Mouse (Mus musculus) intestine, embryonic 14.5 days (tissue): Measurements from ENCODE around the gene Amer1. TPM values are rescaled to one million over a fixed set of nuclear protein-coding genes. Genes with fewer than 3 reads are reported as not detected.

ENCODE experiments used
- ATAC-seq: fragments of 200-750 bp; cut with Nextera tagmentation; replicated peaks from 2 replicates; pipeline ENCODE4 v1.8.0; 2017; ENCODE audit warnings: low read depth, moderate number of reproducible peaks, moderate TSS enrichment, moderate library complexity; ENCODE audit not compliant: low FRiP score, low TSS enrichment
- DNase-seq: peaks from one replicate; pipeline ENCODE4 v3.0.0-alpha.2; 2018; ENCODE audit warnings: low spot score
- H3K27ac ChIP-seq: fragments of 300-500 bp; sonication (generic); 2 replicates; pipeline ENCODE4 v1.5.1; 2014; ENCODE audit warnings: low read depth, mild to moderate bottlenecking, control low read depth
- H3K27me3 ChIP-seq: fragments of 300-500 bp; sonication (generic); replicated peaks from 2 replicates; pipeline ENCODE4 v1.6.1; 2014; ENCODE audit warnings: low read length, control low read depth; ENCODE audit not compliant: control insufficient read depth, insufficient read depth
- H3K36me3 ChIP-seq: fragments of 300-500 bp; sonication (generic); 2 replicates; pipeline ENCODE4 v1.6.1; 2014; ENCODE audit warnings: low read length, control low read depth; ENCODE audit not compliant: control insufficient read depth, insufficient read depth
- H3K4me1 ChIP-seq: fragments of 300-500 bp; sonication (generic); replicated peaks from 2 replicates; pipeline ENCODE4 v1.6.1; 2014; ENCODE audit warnings: low read length, control low read depth, mixed read lengths; ENCODE audit not compliant: control insufficient read depth, insufficient read depth
- H3K4me2 ChIP-seq: fragments of 300-500 bp; sonication (generic); 2 replicates; pipeline ENCODE4 v1.6.1; 2014; ENCODE audit warnings: low read length
- H3K4me3 ChIP-seq: fragments of 300-500 bp; sonication (generic); 2 replicates; pipeline ENCODE4 v1.5.1; 2014; ENCODE audit warnings: low read depth, low read length, control low read depth, mixed read lengths
- H3K9ac ChIP-seq: fragments of 300-500 bp; sonication (generic); 2 replicates; pipeline ENCODE4 v1.6.1; 2014; ENCODE audit warnings: mild to moderate bottlenecking, low read length
- H3K9me3 ChIP-seq: fragments of 300-500 bp; sonication (generic); 2 replicates; pipeline ENCODE4 v1.6.1; 2016; ENCODE audit warnings: low read length, control low read depth; ENCODE audit not compliant: control insufficient read depth
- WGBS: fragments of 180-500 bp; shearing (Covaris S2); extraction: QIAGEN DNeasy Blood & Tissue Kit; methylation state at CpG from one replicate; pipeline ENCODE4 v1.1.7; 2014; 5-methylcytosine and 5-hydroxymethylcytosine counted together
- polyA plus RNA-seq: library from polyadenylated mRNA; unstranded; fragments of >200 nt; fragmentation: Nextera tagmentation; extraction: Ambion mirVana; gene quantifications from 2 replicates; pipeline ENCODE4 v1.2.1, GENCODE M21; 2014

Gene Amer1
- polyA plus RNA-seq, 1 experiment from 2014 or later: 10.8 TPM

GRCm38 (mm10) chrX:95438491-95438890 is 6.2 kb downstream of the Amer1 start:
- Histone ChIP-seq H3K9ac (no peak overlapping the region), H3K4me3 (no peak overlapping the region), H3K27me3 (no peaks in the 10 kb centered on the region), H3K36me3 (no peaks in the 10 kb centered on the region), H3K27ac (no peak overlapping the region), H3K4me1 (0 out of 2 replicates have a peak, but pooled peaks cover 3% of the 10 kb centered on the region), H3K9me3 (no peaks in the 10 kb centered on the region), H3K4me2 (no peak overlapping the region)
- no peak for DNase-seq
- ATAC-seq: no peak
- WGBS: 80% methylated on average over 4 of the region's 4 CpGs

- Histone ChIP-seq H3K4me3 (no peak overlapping the region), H3K27ac (no peak overlapping the region), H3K9ac (no peak overlapping the region), H3K4me2 (no peak overlapping the region), H3K9me3 (no peaks in the 10 kb centered on the region), H3K27me3 (no peaks in the 10 kb centered on the region), H3K4me1 (0 out of 2 replicates have a peak, but pooled peaks cover 3% of the 10 kb centered on the region), H3K36me3 (no peaks in the 10 kb centered on the region)
- WGBS: 91% methylated on average over 1 of the region's 1 CpGs
- ATAC-seq (no peak), DNase-seq (no peak)
Measured at GRCm38 (mm10) chrX:95437236-95437635, 7.4 kb downstream of the Amer1 start.

- DNase-seq: no peak
- Histone ChIP-seq H3K27ac (no peak overlapping the region), H3K4me3 (no peak overlapping the region), H3K9me3 (no peaks in the 10 kb centered on the region), H3K27me3 (no peaks in the 10 kb centered on the region), H3K9ac (no peak overlapping the region), H3K36me3 (no peaks in the 10 kb centered on the region), H3K4me1 (no peaks in the 10 kb centered on the region), H3K4me2 (no peak overlapping the region)
- no peak for ATAC-seq
Measured at GRCm38 (mm10) chrX:95373101-95373500, 71.6 kb downstream of the Amer1 start.

Other genes starting within 250 kb of the Amer1 start
- gene Arhgef9, start 248.0 kb downstream of the Amer1 start, polyA plus RNA-seq: 10.8 and 11.9 TPM in 2 replicates
- gene Asb12, start 113.1 kb upstream of the Amer1 start, polyA plus RNA-seq: not detected in 2 replicates
- not detected in 2 replicates for gene Pfn5, start 113.2 kb upstream of the Amer1 start, polyA plus RNA-seq
- gene Zc4h2, start 213.6 kb upstream of the Amer1 start, polyA plus RNA-seq: 20.2 and 23.4 TPM in 2 replicates